Comparison of ENCODE assay signal across 8 mouse cellular contexts in the genomic region with DNA sequence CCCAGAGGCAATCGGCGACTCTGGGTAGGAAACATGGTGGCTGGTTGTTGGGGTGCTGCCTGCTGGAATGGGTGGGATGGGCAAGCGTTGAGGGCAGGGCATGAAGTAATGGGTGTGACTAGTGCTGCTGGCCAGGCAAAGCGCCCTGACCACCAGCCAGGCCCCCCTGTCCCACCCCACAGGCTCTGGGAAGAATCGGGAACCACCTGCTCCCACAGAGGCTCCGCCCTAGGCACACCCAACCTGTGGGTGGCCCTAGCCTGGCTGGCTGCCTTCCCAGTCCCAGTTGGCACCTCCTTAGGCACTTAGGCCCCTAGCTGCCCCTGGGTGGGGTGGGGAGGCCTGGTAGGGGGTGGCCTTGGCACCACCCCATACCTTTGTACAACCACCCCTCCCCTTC. TPM values are rescaled to one million over a fixed set of nuclear protein-coding genes. Genes with fewer than 3 reads are reported as not detected.
A peak's percentile ranks its signal among the peaks of the same experiment; 100 is the strongest.
DNase-seq lines count a peak whose midpoint lies in the region; ATAC-seq and TF ChIP-seq lines count a peak whose summit lies in the region.

No protein-coding gene starts in this region.

- 94% methylated on average over 6 of the region's 6 CpGs for WGBS in thymus, adult 2 months
- WGBS in hindbrain, embryonic 12.5 days: 92% methylated on average over 6 of the region's 6 CpGs
- 87% methylated on average over 6 of the region's 6 CpGs for WGBS in limb, embryonic 13.5 days
- WGBS in stomach, embryonic 14.5 days: 87% methylated on average over 6 of the region's 6 CpGs

- no peak for TF ChIP-seq POLR2A in thymus, adult 2 months (IDR thresholded peaks at IDR 0.05; ENCODE audit: control insufficient read depth, extremely low read depth, insufficient read depth, low read length, poor library complexity)

- no peaks in the 10 kb centered on the region for H3K9me3 ChIP-seq in hindbrain, embryonic 12.5 days (replicated peaks)
- H3K9me3 ChIP-seq in limb, embryonic 13.5 days: no peaks in the 10 kb centered on the region
- no peaks in the 10 kb centered on the region for H3K9me3 ChIP-seq in stomach, embryonic 14.5 days (ENCODE audit: control insufficient read depth, low read depth, low read length)

- DNase-seq in adrenal gland, postnatal 10 days: peak; percentile 67
- no peak for DNase-seq in adrenal gland, adult 18-20 months (ENCODE audit: low spot score in 2 of 2)
- peak; percentile 19 for DNase-seq in thymus, adult 2 months
- no peak for DNase-seq in thymus, postnatal 25 days
- no peak for DNase-seq in left cerebral cortex, adult 9 months (ENCODE audit: low spot score in 2 of 2)

- H3K27ac ChIP-seq in thymus, adult 2 months (ENCODE audit: control insufficient read depth, insufficient read depth, low read length): no peak overlapping the region
- H3K27ac ChIP-seq in hindbrain, embryonic 12.5 days: 0 out of 2 replicates have a peak overlapping the region, but pooled peaks have one; percentile 31
- peak overlapping the region; percentile 10; the same call in 1 of the 2 replicates for H3K27ac ChIP-seq in limb, embryonic 13.5 days
- H3K27ac ChIP-seq in stomach, embryonic 14.5 days (ENCODE audit: low read length): peak overlapping the region; percentile 100; the same call in 1 of the 2 replicates

- peaks cover 20% of the 10 kb centered on the region for H3K4me1 ChIP-seq in thymus, adult 2 months (replicated peaks; ENCODE audit: control insufficient read depth, insufficient read depth, low read length)
- peaks cover 38% of the 10 kb centered on the region for H3K4me1 ChIP-seq in hindbrain, embryonic 12.5 days
- peaks cover 57% of the 10 kb centered on the region for H3K4me1 ChIP-seq in limb, embryonic 13.5 days
- H3K4me1 ChIP-seq in stomach, embryonic 14.5 days (ENCODE audit: control insufficient read depth, insufficient read depth, low read length): peaks cover 31% of the 10 kb centered on the region

- no peak overlapping the region for H3K4me2 ChIP-seq in hindbrain, embryonic 12.5 days (replicated peaks)
- 0 out of 2 replicates have a peak overlapping the region, but pooled peaks have one; percentile 9 for H3K4me2 ChIP-seq in limb, embryonic 13.5 days (replicated peaks)
- H3K4me2 ChIP-seq in stomach, embryonic 14.5 days (replicated peaks; ENCODE audit: low read depth, low read length): no peak overlapping the region

- H3K27me3 ChIP-seq in thymus, adult 2 months (ENCODE audit: control insufficient read depth, insufficient read depth, low read length): no peaks in the 10 kb centered on the region
- H3K27me3 ChIP-seq in hindbrain, embryonic 12.5 days: no peaks in the 10 kb centered on the region
- H3K27me3 ChIP-seq in limb, embryonic 13.5 days: no peaks in the 10 kb centered on the region
- no peaks in the 10 kb centered on the region for H3K27me3 ChIP-seq in stomach, embryonic 14.5 days (ENCODE audit: control insufficient read depth, insufficient read depth, low read length)

- no peak for ATAC-seq in hindbrain, embryonic 12.5 days (ENCODE audit: low FRiP score)
- no peak for ATAC-seq in limb, embryonic 13.5 days (ENCODE audit: low FRiP score, low read depth)
- ATAC-seq in stomach, embryonic 14.5 days (ENCODE audit: insufficient number of reproducible peaks, insufficient read depth, low FRiP score, low read depth): no peak

- TF ChIP-seq CTCF in thymus, adult 2 months (IDR thresholded peaks at IDR 0.05; ENCODE audit: borderline replicate concordance, control insufficient read depth, extremely low read depth, insufficient read depth, low read length, poor library complexity): no peak

- no peak overlapping the region for H3K9ac ChIP-seq in hindbrain, embryonic 12.5 days
- H3K9ac ChIP-seq in limb, embryonic 13.5 days: 0 out of 2 replicates have a peak overlapping the region, but pooled peaks have one; percentile 19
- no peak overlapping the region for H3K9ac ChIP-seq in stomach, embryonic 14.5 days (replicated peaks; ENCODE audit: low read depth, low read length)

- H3K4me3 ChIP-seq in thymus, adult 2 months (ENCODE audit: control insufficient read depth, insufficient read depth, low read length): no peak overlapping the region
- 0 out of 2 replicates have a peak overlapping the region, but pooled peaks have one; percentile 3 for H3K4me3 ChIP-seq in hindbrain, embryonic 12.5 days
- peak overlapping the region; percentile 10; the same call in 1 of the 2 replicates for H3K4me3 ChIP-seq in limb, embryonic 13.5 days
- H3K4me3 ChIP-seq in stomach, embryonic 14.5 days (ENCODE audit: low read depth, low read length): no peak overlapping the region

- H3K36me3 ChIP-seq in thymus, adult 2 months (ENCODE audit: control insufficient read depth, insufficient read depth, low read length): no peaks in the 10 kb centered on the region
- H3K36me3 ChIP-seq in hindbrain, embryonic 12.5 days: peaks cover 20% of the 10 kb centered on the region
- H3K36me3 ChIP-seq in limb, embryonic 13.5 days: peaks cover 42% of the 10 kb centered on the region
- H3K36me3 ChIP-seq in stomach, embryonic 14.5 days (ENCODE audit: control insufficient read depth, insufficient read depth, low read length): peaks cover 27% of the 10 kb centered on the region; the same call in 1 of the 2 replicates

RNA-seq across cellular contexts. Expression of a gene that starts 2.2 kb away (rescaled TPM):
- total RNA-seq in adrenal gland, postnatal 10 days (2021): 100 to 1,000 TPM; 106 to 127 TPM
- 10 to 100 TPM; 64.8 to 82.0 TPM for total RNA-seq in adrenal gland, adult 18-20 months (2021)
- polyA plus RNA-seq in thymus, adult 2 months (2012; rRNA removed): 342 and 374 TPM in 2 replicates
- 42.1 and 54.5 TPM in 2 replicates for polyA plus RNA-seq in hindbrain, embryonic 12.5 days (2016; fragmentation: Nextera tagmentation; extraction: Ambion mirVana)
- polyA plus RNA-seq in limb, embryonic 13.5 days (2015; fragmentation: Nextera tagmentation; extraction: Ambion mirVana): 22.9 and 23.2 TPM in 2 replicates
- 29.3 and 32.1 TPM in 2 replicates for polyA plus RNA-seq in stomach, embryonic 14.5 days (2014; fragmentation: Nextera tagmentation; extraction: Ambion mirVana)

RNA-seq across cellular contexts. Expression of a gene that starts 5.3 kb away (rescaled TPM):
- 10 to 100 TPM; 41.6 to 65.6 TPM for total RNA-seq in adrenal gland, postnatal 10 days (2021)
- 100 to 1,000 TPM; 129 to 266 TPM for total RNA-seq in adrenal gland, adult 18-20 months (2021)
- 34.0 and 37.7 TPM in 2 replicates for polyA plus RNA-seq in thymus, adult 2 months (2012; rRNA removed)
- 18.4 and 22.3 TPM in 2 replicates for polyA plus RNA-seq in hindbrain, embryonic 12.5 days (2016; fragmentation: Nextera tagmentation; extraction: Ambion mirVana)
- polyA plus RNA-seq in limb, embryonic 13.5 days (2015; fragmentation: Nextera tagmentation; extraction: Ambion mirVana): 7.4 and 8.1 TPM in 2 replicates
- polyA plus RNA-seq in stomach, embryonic 14.5 days (2014; fragmentation: Nextera tagmentation; extraction: Ambion mirVana): 7.5 and 10.1 TPM in 2 replicates

RNA-seq across cellular contexts. Expression of a gene that starts 7.5 kb away (rescaled TPM):
- 100 to 1,000 TPM; 982 to 996 TPM for total RNA-seq in adrenal gland, postnatal 10 days (2021)
- total RNA-seq in adrenal gland, adult 18-20 months (2021): 1,000 to 10,000 TPM in 1 of 2 experiments, 100 to 1,000 TPM in 1; 593 to 1,133 TPM
- 1,163 and 1,361 TPM in 2 replicates for polyA plus RNA-seq in thymus, adult 2 months (2012; rRNA removed)
- polyA plus RNA-seq in hindbrain, embryonic 12.5 days (2016; fragmentation: Nextera tagmentation; extraction: Ambion mirVana): 351 and 385 TPM in 2 replicates
- polyA plus RNA-seq in limb, embryonic 13.5 days (2015; fragmentation: Nextera tagmentation; extraction: Ambion mirVana): 456 and 475 TPM in 2 replicates
- polyA plus RNA-seq in stomach, embryonic 14.5 days (2014; fragmentation: Nextera tagmentation; extraction: Ambion mirVana): 481 and 531 TPM in 2 replicates

RNA-seq across cellular contexts. Expression of a gene that starts 19.9 kb away (rescaled TPM):
- 100 to 1,000 TPM; 102 to 168 TPM for total RNA-seq in adrenal gland, postnatal 10 days (2021)
- total RNA-seq in adrenal gland, adult 18-20 months (2021): 10 to 100 TPM; 34.7 to 46.3 TPM
- 173 and 193 TPM in 2 replicates for polyA plus RNA-seq in thymus, adult 2 months (2012; rRNA removed)
- polyA plus RNA-seq in hindbrain, embryonic 12.5 days (2016; fragmentation: Nextera tagmentation; extraction: Ambion mirVana): 235 and 271 TPM in 2 replicates
- 149 and 194 TPM in 2 replicates for polyA plus RNA-seq in limb, embryonic 13.5 days (2015; fragmentation: Nextera tagmentation; extraction: Ambion mirVana)
- 92.7 and 105 TPM in 2 replicates for polyA plus RNA-seq in stomach, embryonic 14.5 days (2014; fragmentation: Nextera tagmentation; extraction: Ambion mirVana)

RNA-seq across cellular contexts. Expression of a gene that starts 26.8 kb away (rescaled TPM):
- 1 to 10 TPM; 6.4 to 7.7 TPM for total RNA-seq in adrenal gland, postnatal 10 days (2021)
- 10 to 100 TPM; 14.7 to 16.6 TPM for total RNA-seq in adrenal gland, adult 18-20 months (2021)
- polyA plus RNA-seq in thymus, adult 2 months (2012; rRNA removed): 11.1 and 14.8 TPM in 2 replicates
- 12.0 and 13.3 TPM in 2 replicates for polyA plus RNA-seq in hindbrain, embryonic 12.5 days (2016; fragmentation: Nextera tagmentation; extraction: Ambion mirVana)
- polyA plus RNA-seq in limb, embryonic 13.5 days (2015; fragmentation: Nextera tagmentation; extraction: Ambion mirVana): 9.7 and 11.0 TPM in 2 replicates
- polyA plus RNA-seq in stomach, embryonic 14.5 days (2014; fragmentation: Nextera tagmentation; extraction: Ambion mirVana): 12.5 and 13.9 TPM in 2 replicates

Comparison
In these comparisons a context has a peak if more than half of its experiments do, and no peak if none do; other contexts are left out.
1. DNase-seq: peak in adrenal gland, postnatal 10 days (single experiment) and thymus, adult 2 months (single experiment); none in adrenal gland, adult 18-20 months (0 of 2), thymus, postnatal 25 days (single experiment) and left cerebral cortex, adult 9 months (0 of 2).
2. H3K4me3 ChIP-seq: peak in hindbrain, embryonic 12.5 days (single experiment) and limb, embryonic 13.5 days (single experiment); none in thymus, adult 2 months (single experiment) and stomach, embryonic 14.5 days (single experiment).